Mouse (Mus musculus) liver, embryonic 18 days (tissue): ENCODE measurements around the gene Gpr45. TPM values are rescaled to one million over a fixed set of nuclear protein-coding genes. Genes with fewer than 3 reads are reported as not detected.

Source experiments
- polyA plus RNA-seq: library from polyadenylated mRNA; depleted of rRNA; stranded (reverse); fragments of >200 nt; gene quantifications from 2 replicates; pipeline ENCODE4 v1.2.3, GENCODE M21; 2012; rRNA removed

Gpr45 gene
- polyA plus RNA-seq, result 0.03 and 0.12 TPM in 2 replicates

DNA sequence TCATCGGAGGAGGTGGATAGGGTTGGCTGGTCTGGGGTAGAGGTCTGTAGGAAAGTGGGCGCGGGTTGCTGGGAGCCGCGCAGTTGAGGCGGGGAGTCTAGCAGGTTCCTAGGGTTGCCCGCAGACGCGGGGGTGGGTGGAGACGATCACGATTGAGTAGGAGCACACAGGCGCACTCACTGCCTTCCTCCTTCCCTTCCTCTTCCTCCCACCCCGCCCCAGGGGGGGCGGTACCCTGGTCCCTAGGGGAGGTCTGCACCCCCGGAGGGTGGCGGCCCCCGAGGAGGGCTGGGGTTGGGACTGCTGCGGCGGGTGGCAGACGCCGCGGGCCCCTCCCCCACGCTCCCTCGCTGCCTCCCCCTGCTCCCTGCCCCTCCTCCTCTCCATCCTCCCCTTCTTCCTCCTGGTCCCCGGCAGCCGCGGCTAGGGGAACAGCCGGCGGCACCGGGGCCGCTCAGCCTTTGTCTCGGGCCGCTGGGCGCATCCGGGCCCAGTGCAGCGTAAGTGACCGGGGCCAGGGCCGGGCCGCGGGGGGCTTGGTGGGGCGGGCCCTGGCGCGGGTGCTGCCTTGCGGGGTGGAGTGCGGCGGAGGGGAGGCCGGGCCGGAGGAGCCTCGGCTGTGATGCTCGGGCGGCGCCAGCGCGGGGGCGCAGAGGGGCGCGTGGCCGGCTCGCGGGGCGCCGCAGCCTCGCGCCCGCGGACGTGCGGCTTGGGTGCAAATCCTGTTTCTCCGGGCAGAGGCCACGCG, at the start of gene Gpr45:
TSS of gene Gpr45 (plus strand) at position 139 of the 748 bp plus-strand sequence.

Other genes with a start within 250 kb of the Gpr45 start
- gene Mrps9, start 101.6 kb upstream of the Gpr45 start, polyA plus RNA-seq, result 19.6 and 21.7 TPM in 2 replicates
- 4.8 and 5.7 TPM in 2 replicates for gene Tgfbrap1, start 145.8 kb downstream of the Gpr45 start, polyA plus RNA-seq
- gene AI597479, start 145.8 kb downstream of the Gpr45 start, polyA plus RNA-seq, result 4.2 and 4.5 TPM in 2 replicates
- 3.7 and 5.0 TPM in 2 replicates for gene Fhl2, start 244.1 kb downstream of the Gpr45 start, polyA plus RNA-seq